Mouse (Mus musculus) kidney, adult 2 months (tissue): ENCODE data around the gene Mtmr6.

Experiments used
- CTCF ChIP-seq: fragments of 200-500 bp; conservative IDR thresholded peaks from 2 replicates; pipeline ENCODE4 v1.5.1; 2011; ENCODE audit warnings: low read depth, mild to moderate bottlenecking, control low read depth, low read length, moderate library complexity, mixed read lengths; ENCODE audit not compliant: insufficient read depth, insufficient read length
- POLR2A ChIP-seq: fragments of 200-500 bp; IDR thresholded peaks from one replicate; pipeline ENCODE4 v1.6.1; 2011; ENCODE audit warnings: low read depth, low read length, control low read depth

GRCm38 (mm10) chr14:60217616-60218015 lies 47.4 kb upstream of the Mtmr6 start:
- TF ChIP-seq POLR2A, result no peak
- TF ChIP-seq CTCF, result no peak
